Mouse (Mus musculus) ES-Bruce4 (cell line): ENCODE data around the gene Siah3. TPM values are rescaled to one million over a fixed set of nuclear protein-coding genes. Genes with fewer than 3 reads are reported as not detected.

Experiments
- H3K27ac ChIP-seq: 2 replicates; pipeline ENCODE4 v1.5.1; 2012; ENCODE audit warnings: low read length, inconsistent platforms; ENCODE audit not compliant: insufficient read depth
- H3K27me3 ChIP-seq: 2 replicates; pipeline ENCODE4 v1.6.1; 2012; ENCODE audit warnings: mild to moderate bottlenecking, low read length, inconsistent platforms; ENCODE audit not compliant: control insufficient read depth, poor library complexity, insufficient read depth, severe bottlenecking
- H3K36me3 ChIP-seq: 2 replicates; pipeline ENCODE4 v1.6.1; 2012; ENCODE audit warnings: inconsistent platforms, mild to moderate bottlenecking, low read length, moderate library complexity; ENCODE audit not compliant: control insufficient read depth, poor library complexity, insufficient read depth, severe bottlenecking
- H3K4me1 ChIP-seq: one replicate; pipeline ENCODE4 v1.8.1; 2011; ENCODE audit warnings: low read length; ENCODE audit not compliant: control insufficient read depth, insufficient read depth
- H3K4me3 ChIP-seq: 2 replicates; pipeline ENCODE4 v1.5.1; 2011; ENCODE audit warnings: low read depth, mild to moderate bottlenecking, low read length
- H3K9ac ChIP-seq: 2 replicates; pipeline ENCODE4 v1.6.1; 2012; ENCODE audit warnings: low read depth, mild to moderate bottlenecking, inconsistent platforms; ENCODE audit not compliant: poor library complexity, severe bottlenecking
- H3K9me3 ChIP-seq: replicated peaks from 2 replicates; pipeline ENCODE4 v1.6.1; 2012; ENCODE audit warnings: mild to moderate bottlenecking, low read length, inconsistent platforms; ENCODE audit not compliant: control insufficient read depth, poor library complexity, insufficient read depth, severe bottlenecking
- CTCF ChIP-seq: IDR thresholded peaks from one replicate; pipeline ENCODE4 v1.8.1; 2011; ENCODE audit warnings: low read depth, low read length
- EP300 ChIP-seq: IDR thresholded peaks from 2 replicates; pipeline ENCODE4 v1.6.1; 2011; ENCODE audit warnings: low read depth, low read length; ENCODE audit not compliant: insufficient read depth
- POLR2A ChIP-seq: IDR thresholded peaks from one replicate; pipeline ENCODE4 v1.8.1; 2011; ENCODE audit warnings: low read length; ENCODE audit not compliant: insufficient read depth
- polyA plus RNA-seq: library from polyadenylated mRNA; stranded (reverse); fragments of >200 nt; gene quantifications from 2 replicates; pipeline ENCODE4 v1.2.4, GENCODE M21; 2011; ENCODE audit warnings: low read depth; ENCODE audit not compliant: missing spikeins, insufficient read depth, insufficient read length

Siah3 gene
- polyA plus RNA-seq, 1 experiment: not detected

DNA sequence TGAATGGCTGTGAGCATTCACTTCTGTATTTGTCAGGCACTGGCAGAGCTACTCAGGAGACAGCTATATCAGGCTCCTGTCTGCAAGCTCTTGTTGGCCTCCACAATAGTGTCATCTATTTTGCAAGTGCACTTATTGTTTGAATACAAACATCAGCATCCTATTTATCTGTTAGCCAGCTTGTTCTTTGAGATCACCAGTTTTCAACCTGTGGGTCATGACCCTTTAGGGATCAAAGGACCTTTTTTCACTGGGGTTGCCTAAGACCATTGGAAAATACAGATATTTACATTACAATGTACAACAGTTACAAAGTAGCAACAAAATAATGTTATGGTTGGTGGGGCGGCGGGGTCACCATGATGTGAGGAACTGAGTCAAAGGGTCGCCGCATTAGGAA is 1.9 kb upstream of the Siah3 start:
- no peak overlapping the region for H3K27ac ChIP-seq
- H3K4me3 ChIP-seq: no peak overlapping the region
- H3K9me3 ChIP-seq: no peaks in the 10 kb centered on the region
- H3K27me3 ChIP-seq: no peaks in the 10 kb centered on the region
- H3K36me3 ChIP-seq: no peaks in the 10 kb centered on the region
- TF ChIP-seq POLR2A: no peak
- no peaks in the 10 kb centered on the region for H3K4me1 ChIP-seq
- no peak overlapping the region for H3K9ac ChIP-seq

DNA sequence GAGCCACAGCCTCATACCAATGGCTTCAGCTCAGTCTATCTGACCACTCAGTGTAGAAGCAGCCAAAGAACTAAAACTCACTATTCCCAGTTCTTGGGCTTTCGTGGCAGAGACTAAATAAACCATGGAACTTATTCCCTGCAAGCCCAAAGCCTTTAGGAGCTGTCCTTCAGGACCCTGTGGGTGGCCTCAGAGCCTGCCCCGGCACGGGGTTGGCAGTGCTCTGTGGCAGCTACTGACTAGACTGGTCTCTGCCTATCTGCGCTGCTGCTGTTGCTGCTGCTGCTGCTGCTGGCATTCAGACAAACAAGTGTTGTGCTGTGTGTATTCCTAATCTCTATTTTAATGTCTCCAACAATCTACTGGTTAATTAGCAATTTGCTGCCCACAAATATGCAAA is 1.1 kb upstream of the Siah3 start:
- H3K9me3 ChIP-seq: no peaks in the 10 kb centered on the region
- H3K4me1 ChIP-seq: no peaks in the 10 kb centered on the region
- no peak overlapping the region for H3K9ac ChIP-seq
- H3K36me3 ChIP-seq: no peaks in the 10 kb centered on the region
- H3K4me3 ChIP-seq: no peak overlapping the region
- no peaks in the 10 kb centered on the region for H3K27me3 ChIP-seq
- H3K27ac ChIP-seq: no peak overlapping the region
- TF ChIP-seq EP300: no peak
- no peak for TF ChIP-seq CTCF
- no peak for TF ChIP-seq POLR2A

DNA sequence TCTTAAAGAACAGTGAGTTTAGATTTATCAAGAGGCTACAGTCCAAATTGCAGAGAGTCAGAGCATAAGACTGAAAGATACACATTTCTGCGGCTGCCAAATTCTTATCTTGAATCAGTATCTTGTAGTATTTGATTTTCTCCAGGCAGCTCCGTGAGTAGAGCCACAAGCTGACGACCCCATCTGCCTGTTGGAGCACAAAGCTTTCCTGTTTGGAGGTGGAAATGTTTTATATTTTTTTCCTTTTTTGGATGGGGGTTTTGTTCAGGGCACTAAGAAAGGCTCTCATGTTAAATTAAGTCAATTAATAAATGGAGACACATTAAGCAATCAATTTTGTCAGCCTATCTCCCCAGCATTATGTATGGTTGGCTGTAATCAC is 430 bp upstream of the Siah3 start:
- TF ChIP-seq CTCF: no peak
- no peak for TF ChIP-seq POLR2A
- TF ChIP-seq EP300: no peak
- no peaks in the 10 kb centered on the region for H3K36me3 ChIP-seq
- no peak overlapping the region for H3K4me3 ChIP-seq
- no peaks in the 10 kb centered on the region for H3K27me3 ChIP-seq
- H3K9me3 ChIP-seq: no peaks in the 10 kb centered on the region
- H3K4me1 ChIP-seq: no peaks in the 10 kb centered on the region
- H3K27ac ChIP-seq: no peak overlapping the region
- no peak overlapping the region for H3K9ac ChIP-seq

DNA sequence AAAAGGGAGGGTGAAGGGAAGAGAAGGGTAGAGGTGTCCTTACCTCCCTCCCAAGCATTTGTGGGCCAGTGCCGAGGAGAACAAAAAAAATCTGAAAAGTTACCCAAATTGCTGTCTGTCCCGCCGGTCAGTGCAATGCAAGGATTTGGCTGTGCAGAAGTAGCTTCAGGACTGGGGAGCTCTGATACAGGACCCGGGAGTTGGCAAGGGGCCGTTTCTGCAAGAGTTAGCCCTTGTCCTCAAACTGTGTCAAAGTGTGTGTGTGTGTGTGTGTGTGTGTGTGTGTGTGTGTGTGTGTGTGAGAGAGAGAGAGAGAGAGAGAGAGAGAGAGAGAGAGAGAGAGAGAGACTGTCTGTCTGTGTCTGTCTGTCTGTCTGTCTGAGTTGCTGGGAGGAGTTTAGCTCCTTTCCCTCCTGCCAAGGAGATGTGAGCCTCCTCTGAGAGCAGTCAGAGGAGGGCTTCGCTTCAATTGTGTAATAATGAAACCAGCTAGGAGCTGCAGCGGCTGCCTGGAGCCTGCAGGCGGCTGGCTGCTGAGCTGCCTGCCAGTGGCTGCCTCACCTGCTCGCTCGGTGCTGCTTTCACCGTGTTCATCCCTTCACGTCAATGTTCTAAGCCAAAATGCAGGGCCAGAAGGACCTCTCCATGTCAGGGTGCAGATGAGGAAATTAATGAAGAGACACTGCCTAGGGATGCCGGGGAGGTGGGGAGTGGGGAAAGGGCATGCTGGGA is 873 bp downstream of the Siah3 start:
- H3K9me3 ChIP-seq: no peaks in the 10 kb centered on the region
- H3K36me3 ChIP-seq: no peaks in the 10 kb centered on the region
- no peaks in the 10 kb centered on the region for H3K27me3 ChIP-seq
- no peaks in the 10 kb centered on the region for H3K4me1 ChIP-seq
- H3K27ac ChIP-seq: no peak overlapping the region
- H3K9ac ChIP-seq: no peak overlapping the region
- TF ChIP-seq EP300: no peak
- TF ChIP-seq POLR2A: no peak
- TF ChIP-seq CTCF: no peak
- no peak overlapping the region for H3K4me3 ChIP-seq

DNA sequence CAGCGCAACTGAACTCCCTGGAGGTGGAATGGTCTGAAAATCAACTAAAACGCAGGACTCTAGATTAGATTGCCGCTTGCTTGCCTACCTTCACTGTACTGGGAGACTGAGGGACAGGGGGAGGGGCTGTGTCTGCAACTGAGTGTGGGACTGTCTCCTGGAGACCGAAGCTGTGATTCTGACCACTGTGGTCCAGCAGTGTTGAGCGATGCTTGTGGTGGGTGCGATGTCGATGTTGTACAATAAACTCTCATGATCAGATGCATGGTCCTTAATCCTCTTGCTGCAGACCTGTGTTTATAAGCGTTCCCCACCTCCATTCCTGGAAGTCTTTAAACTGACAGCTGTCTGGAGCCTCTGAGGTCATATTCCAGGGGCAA is 1.4 kb downstream of the Siah3 start:
- no peaks in the 10 kb centered on the region for H3K36me3 ChIP-seq
- H3K27me3 ChIP-seq: no peaks in the 10 kb centered on the region
- TF ChIP-seq CTCF: no peak
- TF ChIP-seq EP300: no peak
- no peak for TF ChIP-seq POLR2A
- no peak overlapping the region for H3K27ac ChIP-seq
- H3K9ac ChIP-seq: no peak overlapping the region
- no peak overlapping the region for H3K4me3 ChIP-seq
- H3K9me3 ChIP-seq: 0 out of 2 replicates have a peak, but pooled peaks cover 2% of the 10 kb centered on the region
- no peaks in the 10 kb centered on the region for H3K4me1 ChIP-seq

DNA sequence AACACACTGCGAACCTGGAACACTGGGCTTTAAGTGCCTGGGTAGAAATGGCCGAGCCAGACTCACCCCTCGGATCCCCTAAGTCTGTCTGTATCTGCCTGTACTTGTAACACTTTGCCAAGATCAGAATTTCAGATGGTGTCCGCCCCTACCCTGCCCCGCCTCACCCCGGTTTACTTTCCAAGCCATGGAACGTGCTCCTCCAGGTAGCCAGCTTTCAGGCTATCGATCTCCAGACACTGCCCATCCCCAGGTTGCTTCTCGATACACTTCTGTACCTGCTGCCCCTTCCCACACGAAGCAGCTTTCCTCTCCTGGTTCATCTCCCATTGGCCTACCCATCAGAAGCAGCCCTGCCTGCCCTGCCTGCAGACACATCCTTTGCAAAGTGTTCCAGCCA is 3.6 kb downstream of the Siah3 start:
- TF ChIP-seq CTCF (no peak), EP300 (no peak), POLR2A (no peak)
- H3K27ac ChIP-seq: no peak overlapping the region
- no peak overlapping the region for H3K9ac ChIP-seq
- H3K4me3 ChIP-seq: no peak overlapping the region
- H3K4me1 ChIP-seq: no peaks in the 10 kb centered on the region
- H3K27me3 ChIP-seq: no peaks in the 10 kb centered on the region
- H3K9me3 ChIP-seq: peaks cover 5% of the 10 kb centered on the region; the same call in 1 of the 2 replicates
- no peaks in the 10 kb centered on the region for H3K36me3 ChIP-seq
